Mouse (Mus musculus): ENCODE data around the gene Itpkc. TPM values are rescaled to one million over a fixed set of nuclear protein-coding genes. Genes with fewer than 3 reads are reported as not detected.
A peak's percentile ranks its signal among the peaks of the same experiment; 100 is the strongest.

Itpkc gene
- polyA plus RNA-seq, 1 experiment: 6.1 TPM

GRCm38 (mm10) chr7:27243211-27243610 is 14.8 kb upstream of the Itpkc start:
- H3K4me1 ChIP-seq (ENCODE audit: control insufficient read depth, insufficient read depth, low read length): peaks cover 5% of the 10 kb centered on the region
- TF ChIP-seq POLR2A (IDR thresholded peaks at IDR 0.05; ENCODE audit: borderline replicate concordance, low read depth, low read length) (no peak), CTCF (IDR thresholded peaks at IDR 0.05; ENCODE audit: low read depth, low read length) (no peak)
- H3K4me3 ChIP-seq (ENCODE audit: insufficient read depth, low read length): no peak overlapping the region
- H3K27ac ChIP-seq (ENCODE audit: insufficient read depth, low read depth, low read length): no peak overlapping the region

DNA sequence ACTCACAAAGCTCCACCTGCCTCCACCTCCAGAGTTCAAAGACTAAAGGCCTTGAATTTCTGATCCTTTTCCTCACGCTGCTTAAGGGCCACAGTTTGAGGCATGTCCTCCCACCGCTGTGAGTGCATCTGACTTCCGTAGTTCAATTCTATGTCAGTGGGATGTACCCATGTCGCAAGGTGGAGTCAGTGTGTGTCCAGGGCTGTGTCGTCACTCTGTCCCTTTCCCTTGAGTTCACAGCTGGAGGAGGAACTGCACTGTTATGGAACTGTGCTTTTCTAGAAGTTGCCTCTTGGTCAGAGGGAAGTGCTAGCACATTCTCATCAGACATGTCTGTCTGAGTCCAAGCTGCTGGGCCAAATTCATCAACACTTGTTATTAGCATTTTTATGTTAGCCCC is 10.1 kb upstream of the Itpkc start:
- Histone ChIP-seq H3K4me3 (ENCODE audit: insufficient read depth, low read length) (no peak overlapping the region), H3K4me1 (ENCODE audit: control insufficient read depth, insufficient read depth, low read length) (peaks cover 10% of the 10 kb centered on the region), H3K27ac (ENCODE audit: insufficient read depth, low read depth, low read length) (peak overlapping the region; percentile 36)
- TF ChIP-seq CTCF (IDR thresholded peaks at IDR 0.05; ENCODE audit: low read depth, low read length) (no peak), POLR2A (IDR thresholded peaks at IDR 0.05; ENCODE audit: borderline replicate concordance, low read depth, low read length) (no peak)

DNA sequence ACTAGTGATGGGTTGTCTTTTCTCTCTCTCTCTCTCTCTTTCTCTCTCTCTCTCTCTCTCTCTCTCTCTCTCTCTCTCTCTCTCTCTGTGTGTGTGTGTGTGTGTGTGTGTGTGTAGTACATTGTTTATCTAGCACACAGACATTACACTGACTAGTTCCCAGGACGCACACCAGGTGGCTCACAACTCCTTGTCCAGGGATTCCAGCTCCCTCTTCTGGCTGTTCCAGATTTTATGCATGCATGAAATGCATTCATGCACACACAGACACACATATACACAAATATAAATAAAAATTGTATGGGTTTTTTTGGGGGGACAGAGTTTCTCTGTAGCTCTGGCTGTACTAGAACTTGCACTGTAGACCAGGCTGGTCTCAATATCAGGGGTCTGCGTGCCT is 9.1 kb upstream of the Itpkc start:
- Histone ChIP-seq H3K4me1 (ENCODE audit: control insufficient read depth, insufficient read depth, low read length) (peaks cover 14% of the 10 kb centered on the region), H3K27ac (ENCODE audit: insufficient read depth, low read depth, low read length) (no peak overlapping the region), H3K4me3 (ENCODE audit: insufficient read depth, low read length) (no peak overlapping the region)
- TF ChIP-seq POLR2A (IDR thresholded peaks at IDR 0.05; ENCODE audit: borderline replicate concordance, low read depth, low read length): no peak

DNA sequence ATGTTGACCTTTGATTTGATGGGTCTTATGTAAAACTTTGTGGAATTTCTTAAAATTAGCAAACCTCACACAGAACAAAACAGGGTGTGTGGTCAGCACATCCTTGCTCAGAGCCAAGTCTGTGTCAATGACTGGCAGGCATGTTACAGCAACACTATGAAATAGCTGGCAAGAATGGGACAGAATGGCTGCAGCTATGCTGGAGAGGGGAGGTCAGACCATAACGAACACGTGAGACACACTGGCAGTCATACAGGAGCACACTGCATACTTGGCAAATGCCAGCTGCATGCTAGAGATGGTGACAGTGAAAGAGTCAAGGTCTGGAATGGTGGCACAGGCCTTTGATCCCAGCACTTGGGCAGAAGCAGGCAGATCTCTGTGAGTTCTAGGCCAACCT is 7.3 kb upstream of the Itpkc start:
- TF ChIP-seq CTCF (IDR thresholded peaks at IDR 0.05; ENCODE audit: low read depth, low read length) (no peak), POLR2A (IDR thresholded peaks at IDR 0.05; ENCODE audit: borderline replicate concordance, low read depth, low read length) (no peak)
- no peak overlapping the region for H3K27ac ChIP-seq (ENCODE audit: insufficient read depth, low read depth, low read length)
- peaks cover 25% of the 10 kb centered on the region for H3K4me1 ChIP-seq (ENCODE audit: control insufficient read depth, insufficient read depth, low read length)
- H3K4me3 ChIP-seq (ENCODE audit: insufficient read depth, low read length): no peak overlapping the region

DNA sequence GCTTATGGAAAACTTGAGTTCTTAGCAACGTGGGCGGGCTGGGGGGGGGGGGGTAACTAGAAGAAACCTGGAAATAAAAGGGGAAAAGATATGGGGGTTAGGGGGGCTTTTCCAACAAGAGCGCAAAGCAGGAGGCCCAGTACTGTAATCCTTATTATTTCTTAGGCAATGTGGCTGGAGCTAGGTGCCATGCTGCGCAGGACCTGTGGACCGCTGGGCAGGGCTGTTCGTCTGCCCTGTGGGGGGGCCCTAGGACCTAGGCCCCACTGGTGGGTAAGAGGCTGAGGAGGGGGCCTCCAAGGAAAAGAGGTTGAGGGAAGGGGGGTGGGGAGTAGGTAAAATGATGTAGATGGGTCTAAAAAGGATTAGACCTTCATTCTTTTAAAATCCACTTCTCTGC is 4.8 kb upstream of the Itpkc start:
- Histone ChIP-seq H3K27ac (ENCODE audit: insufficient read depth, low read depth, low read length) (no peak overlapping the region), H3K4me1 (ENCODE audit: control insufficient read depth, insufficient read depth, low read length) (peaks cover 23% of the 10 kb centered on the region), H3K4me3 (ENCODE audit: insufficient read depth, low read length) (peak overlapping the region; percentile 96)
- TF ChIP-seq POLR2A (IDR thresholded peaks at IDR 0.05; ENCODE audit: borderline replicate concordance, low read depth, low read length) (no peak), CTCF (IDR thresholded peaks at IDR 0.05; ENCODE audit: low read depth, low read length) (no peak)

DNA sequence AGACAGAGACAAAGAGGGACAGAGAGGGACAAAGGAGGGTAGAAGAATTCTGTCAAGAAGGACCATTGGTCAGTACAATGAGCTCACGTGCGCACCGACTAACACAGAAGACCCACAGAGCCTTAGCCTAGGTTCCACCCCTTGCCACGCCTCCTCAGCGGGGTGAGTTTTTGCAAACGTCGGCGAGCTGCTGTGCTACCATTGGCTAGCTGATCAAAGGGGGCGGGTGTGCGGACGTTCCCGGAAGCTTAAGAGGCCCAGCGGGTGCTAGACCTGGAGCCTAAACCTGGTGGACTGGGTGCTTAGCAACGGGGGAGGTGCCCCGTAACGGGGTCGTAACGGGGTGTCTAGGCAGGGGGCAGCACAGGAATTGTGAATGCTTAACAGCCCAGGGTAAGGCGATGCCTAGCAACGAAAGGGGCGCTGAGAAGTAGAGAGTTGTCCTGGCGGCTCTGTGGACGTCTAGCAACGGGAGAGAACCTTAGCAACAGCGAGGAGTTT is 4.4 kb upstream of the Itpkc start, which contains the start of gene Coq8b:
TSS of gene Coq8b (plus strand) at position 243 of the 501 bp plus-strand sequence.
- peak within 1 kb of the TSS; percentile 96 for H3K4me3 ChIP-seq (ENCODE audit: insufficient read depth, low read length)
- TF ChIP-seq CTCF (IDR thresholded peaks at IDR 0.05; ENCODE audit: low read depth, low read length): no peak
- TF ChIP-seq POLR2A (IDR thresholded peaks at IDR 0.05; ENCODE audit: borderline replicate concordance, low read depth, low read length): 0 out of 2 replicates have a peak, but pooled peaks have one; percentile 3
- peaks cover 23% of the 10 kb centered on the region for H3K4me1 ChIP-seq (ENCODE audit: control insufficient read depth, insufficient read depth, low read length)
- H3K27ac ChIP-seq (ENCODE audit: insufficient read depth, low read depth, low read length): peak within 1 kb of the TSS; percentile 17; the same call in 1 of the 2 replicates

GRCm38 (mm10) chr7:27231693-27232331 is 3.4 kb upstream of the Itpkc start:
- H3K27ac ChIP-seq (ENCODE audit: insufficient read depth, low read depth, low read length): no peak overlapping the region
- no peak for TF ChIP-seq CTCF (IDR thresholded peaks at IDR 0.05; ENCODE audit: low read depth, low read length)
- TF ChIP-seq POLR2A (IDR thresholded peaks at IDR 0.05; ENCODE audit: borderline replicate concordance, low read depth, low read length): no peak
- no peak overlapping the region for H3K4me3 ChIP-seq (ENCODE audit: insufficient read depth, low read length)
- peaks cover 31% of the 10 kb centered on the region for H3K4me1 ChIP-seq (ENCODE audit: control insufficient read depth, insufficient read depth, low read length)

DNA sequence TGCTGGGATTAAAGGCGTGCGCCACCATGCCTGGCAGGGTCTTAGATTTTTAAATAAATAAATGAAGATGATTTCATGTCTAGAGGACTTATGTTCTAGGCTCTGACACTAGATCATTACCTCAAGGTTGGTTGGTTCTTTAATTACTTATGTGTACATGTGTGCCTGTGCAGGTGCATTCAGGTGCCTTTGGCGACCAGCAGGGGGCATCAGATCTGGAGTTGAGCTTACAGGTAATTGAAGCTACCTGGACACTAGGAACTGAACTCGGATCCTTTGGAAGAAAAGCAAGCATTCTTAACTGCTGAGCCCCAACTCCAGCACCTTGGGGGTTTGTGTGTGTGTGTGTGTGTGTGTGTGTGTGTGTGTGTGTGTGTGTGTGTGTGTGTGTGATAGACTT is 2.3 kb upstream of the Itpkc start:
- H3K27ac ChIP-seq (ENCODE audit: insufficient read depth, low read depth, low read length): no peak overlapping the region
- H3K4me1 ChIP-seq (ENCODE audit: control insufficient read depth, insufficient read depth, low read length): peaks cover 40% of the 10 kb centered on the region
- H3K4me3 ChIP-seq (ENCODE audit: insufficient read depth, low read length): no peak overlapping the region
- TF ChIP-seq POLR2A (IDR thresholded peaks at IDR 0.05; ENCODE audit: borderline replicate concordance, low read depth, low read length) (no peak), CTCF (IDR thresholded peaks at IDR 0.05; ENCODE audit: low read depth, low read length) (no peak)

- Histone ChIP-seq H3K4me3 (ENCODE audit: insufficient read depth, low read length) (peak overlapping the region; percentile 94), H3K27ac (ENCODE audit: insufficient read depth, low read depth, low read length) (peak overlapping the region; percentile 62), H3K4me1 (ENCODE audit: control insufficient read depth, insufficient read depth, low read length) (peaks cover 47% of the 10 kb centered on the region)
- TF ChIP-seq CTCF (IDR thresholded peaks at IDR 0.05; ENCODE audit: low read depth, low read length) (no peak), POLR2A (IDR thresholded peaks at IDR 0.05; ENCODE audit: borderline replicate concordance, low read depth, low read length) (no peak)
These were observed 404 bp upstream of the Itpkc start for GRCm38 (mm10) chr7:27228865-27229264.

GRCm38 (mm10) chr7:27227676-27228075 is 785 bp downstream of the Itpkc start:
- TF ChIP-seq POLR2A (IDR thresholded peaks at IDR 0.05; ENCODE audit: borderline replicate concordance, low read depth, low read length) (no peak), CTCF (IDR thresholded peaks at IDR 0.05; ENCODE audit: low read depth, low read length) (no peak)
- Histone ChIP-seq H3K4me1 (ENCODE audit: control insufficient read depth, insufficient read depth, low read length) (peaks cover 41% of the 10 kb centered on the region), H3K27ac (ENCODE audit: insufficient read depth, low read depth, low read length) (peak overlapping the region; percentile 46; the same call in 1 of the 2 replicates), H3K4me3 (ENCODE audit: insufficient read depth, low read length) (peak overlapping the region; percentile 94)

Measured in bone marrow macrophage, adult 2 months (primary cell).